Mouse (Mus musculus): ENCODE measurements at regions not wholly inside any gene's neighbourhood (a gene's known extent, or its start where the extent isn't known, plus 50 kb on each side); places are given as distances from the start of the nearest gene placed in this dataset.

DNA sequence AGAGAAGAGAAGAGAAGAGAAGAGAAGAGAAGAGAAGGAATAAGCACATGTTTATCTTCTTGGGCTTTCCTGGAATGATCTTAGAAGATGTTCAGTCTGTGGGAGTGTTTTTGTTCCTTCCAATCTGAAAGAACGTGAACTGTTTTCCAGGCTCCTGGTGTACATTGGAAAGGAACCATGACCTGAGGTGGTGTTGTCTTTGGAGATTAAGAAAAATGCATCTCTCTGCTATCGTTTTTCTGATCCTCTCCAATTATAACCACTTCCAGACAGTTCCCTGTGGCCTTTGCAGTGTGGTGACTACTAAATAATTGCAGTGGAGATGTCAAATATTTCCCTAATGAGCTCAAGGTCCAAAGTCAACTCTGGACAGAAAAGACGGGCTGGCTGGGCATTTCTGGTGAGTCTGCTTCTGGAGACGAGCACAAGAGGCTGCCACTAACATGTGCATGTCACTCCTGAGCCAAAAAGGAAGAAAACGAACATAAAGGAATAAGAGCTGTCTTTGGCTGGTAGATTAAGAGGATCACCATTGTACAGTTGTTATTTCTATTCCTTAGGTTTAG is 431.7 kb downstream of the Adgrl2 start:
- 56% methylated on average over 5 of the region's 5 CpGs for WGBS
- Histone ChIP-seq H3K9me3 (replicated peaks; ENCODE audit: control insufficient read depth, low read length) (no peaks in the 10 kb centered on the region), H3K4me2 (ENCODE audit: low read depth, low read length) (no peak overlapping the region), H3K27ac (ENCODE audit: low read depth) (no peak overlapping the region), H3K9ac (replicated peaks; ENCODE audit: low read depth, low read length) (no peak overlapping the region), H3K27me3 (ENCODE audit: control insufficient read depth, insufficient read depth, low read length) (no peaks in the 10 kb centered on the region), H3K4me1 (ENCODE audit: control insufficient read depth, insufficient read depth) (no peaks in the 10 kb centered on the region), H3K4me3 (ENCODE audit: low read depth, low read length) (no peak overlapping the region), H3K36me3 (replicated peaks; ENCODE audit: control insufficient read depth, insufficient read depth, low read length) (no peaks in the 10 kb centered on the region)
- no peak for TF ChIP-seq EP300 (IDR thresholded peaks at IDR 0.05; ENCODE audit: low read depth)
- no peak for TF ChIP-seq CTCF (IDR thresholded peaks at IDR 0.05; ENCODE audit: low read depth)
- ATAC-seq (ENCODE audit: insufficient read depth, low read depth) (no peak), DNase-seq (ENCODE audit: low spot score) (no peak)

DNA sequence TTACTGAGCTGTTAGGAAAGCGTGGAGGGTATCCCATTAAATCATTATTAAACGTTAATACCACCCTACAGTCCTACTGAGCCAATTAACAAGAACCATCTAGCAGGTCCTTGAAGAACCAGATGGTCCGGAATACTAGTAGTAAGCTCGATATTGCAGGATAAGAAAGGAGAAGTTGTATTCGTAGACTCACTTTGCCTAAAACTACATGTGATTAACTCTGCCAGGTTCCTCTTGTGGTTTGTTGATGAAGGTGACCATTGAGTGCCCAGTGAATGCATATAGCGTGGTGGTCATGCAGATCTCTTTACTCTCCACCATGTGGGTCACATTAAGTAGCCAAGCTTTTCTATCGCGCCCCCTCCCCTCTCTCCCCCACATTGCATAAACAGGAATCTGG is 435.0 kb downstream of the Adgrl2 start:
- no peaks in the 10 kb centered on the region for H3K27me3 ChIP-seq (ENCODE audit: control insufficient read depth, insufficient read depth, low read length)
- no peak overlapping the region for H3K4me3 ChIP-seq (ENCODE audit: low read depth, low read length)
- ATAC-seq (ENCODE audit: insufficient read depth, low read depth): no peak
- H3K4me2 ChIP-seq (ENCODE audit: low read depth, low read length): no peak overlapping the region
- H3K4me1 ChIP-seq (ENCODE audit: control insufficient read depth, insufficient read depth): no peaks in the 10 kb centered on the region
- H3K9me3 ChIP-seq (replicated peaks; ENCODE audit: control insufficient read depth, low read length): no peaks in the 10 kb centered on the region
- DNase-seq (ENCODE audit: low spot score): no peak
- 86% methylated on average over 8 of the region's 8 CpGs for WGBS
- no peaks in the 10 kb centered on the region for H3K36me3 ChIP-seq (replicated peaks; ENCODE audit: control insufficient read depth, insufficient read depth, low read length)
- no peak for TF ChIP-seq EP300 (IDR thresholded peaks at IDR 0.05; ENCODE audit: low read depth)
- TF ChIP-seq CTCF (IDR thresholded peaks at IDR 0.05; ENCODE audit: low read depth): no peak
- no peak overlapping the region for H3K9ac ChIP-seq (replicated peaks; ENCODE audit: low read depth, low read length)
- H3K27ac ChIP-seq (ENCODE audit: low read depth): no peak overlapping the region

DNA sequence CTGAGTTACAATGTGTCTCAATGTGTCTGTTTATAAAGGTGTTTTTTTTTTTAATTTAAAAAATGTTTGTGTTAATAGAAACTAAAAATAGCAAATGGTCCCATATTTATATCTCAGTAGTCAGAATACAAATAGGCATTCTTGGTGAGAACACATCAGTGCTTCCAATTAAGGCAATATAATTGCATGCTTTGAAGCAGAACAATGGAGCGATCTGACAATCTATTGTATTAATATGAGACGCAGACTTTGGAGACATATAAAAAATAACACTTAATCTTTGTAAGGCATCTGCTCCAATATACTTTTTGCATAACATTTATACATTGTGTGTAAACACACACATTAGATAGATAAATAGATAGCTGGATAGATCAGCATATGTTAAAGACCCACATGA is 439.6 kb downstream of the Adgrl2 start:
- TF ChIP-seq EP300 (IDR thresholded peaks at IDR 0.05; ENCODE audit: low read depth) (no peak), CTCF (IDR thresholded peaks at IDR 0.05; ENCODE audit: low read depth) (no peak)
- no peaks in the 10 kb centered on the region for H3K27me3 ChIP-seq (ENCODE audit: control insufficient read depth, insufficient read depth, low read length)
- no peak for ATAC-seq (ENCODE audit: insufficient read depth, low read depth)
- H3K9ac ChIP-seq (replicated peaks; ENCODE audit: low read depth, low read length): no peak overlapping the region
- no peak for DNase-seq (ENCODE audit: low spot score)
- 87% methylated on average over 2 of the region's 2 CpGs for WGBS
- no peaks in the 10 kb centered on the region for H3K9me3 ChIP-seq (replicated peaks; ENCODE audit: control insufficient read depth, low read length)
- no peaks in the 10 kb centered on the region for H3K36me3 ChIP-seq (replicated peaks; ENCODE audit: control insufficient read depth, insufficient read depth, low read length)
- no peak overlapping the region for H3K4me2 ChIP-seq (ENCODE audit: low read depth, low read length)
- no peak overlapping the region for H3K27ac ChIP-seq (ENCODE audit: low read depth)
- H3K4me3 ChIP-seq (ENCODE audit: low read depth, low read length): no peak overlapping the region
- no peaks in the 10 kb centered on the region for H3K4me1 ChIP-seq (ENCODE audit: control insufficient read depth, insufficient read depth)

- Histone ChIP-seq H3K4me1 (ENCODE audit: control insufficient read depth, insufficient read depth) (no peaks in the 10 kb centered on the region), H3K27ac (ENCODE audit: low read depth) (no peak overlapping the region), H3K4me2 (ENCODE audit: low read depth, low read length) (no peak overlapping the region), H3K36me3 (replicated peaks; ENCODE audit: control insufficient read depth, insufficient read depth, low read length) (no peaks in the 10 kb centered on the region), H3K4me3 (ENCODE audit: low read depth, low read length) (no peak overlapping the region), H3K9ac (replicated peaks; ENCODE audit: low read depth, low read length) (no peak overlapping the region), H3K27me3 (ENCODE audit: control insufficient read depth, insufficient read depth, low read length) (no peaks in the 10 kb centered on the region), H3K9me3 (replicated peaks; ENCODE audit: control insufficient read depth, low read length) (no peaks in the 10 kb centered on the region)
- ATAC-seq (ENCODE audit: insufficient read depth, low read depth) (no peak), DNase-seq (ENCODE audit: low spot score) (no peak)
- TF ChIP-seq CTCF (IDR thresholded peaks at IDR 0.05; ENCODE audit: low read depth) (no peak), EP300 (IDR thresholded peaks at IDR 0.05; ENCODE audit: low read depth) (no peak)
- 74% methylated on average over 6 of the region's 6 CpGs for WGBS
Measured at GRCm38 (mm10) chr3:148544929-148545328, 445.4 kb downstream of the Adgrl2 start.

- no peaks in the 10 kb centered on the region for H3K9me3 ChIP-seq (replicated peaks; ENCODE audit: control insufficient read depth, low read length)
- no peaks in the 10 kb centered on the region for H3K27me3 ChIP-seq (ENCODE audit: control insufficient read depth, insufficient read depth, low read length)
- no peaks in the 10 kb centered on the region for H3K4me1 ChIP-seq (ENCODE audit: control insufficient read depth, insufficient read depth)
- H3K9ac ChIP-seq (replicated peaks; ENCODE audit: low read depth, low read length): no peak overlapping the region
- ATAC-seq (ENCODE audit: insufficient read depth, low read depth) (no peak), DNase-seq (ENCODE audit: low spot score) (no peak)
- H3K4me2 ChIP-seq (ENCODE audit: low read depth, low read length): no peak overlapping the region
- 75% methylated on average over 5 of the region's 5 CpGs for WGBS
- H3K36me3 ChIP-seq (replicated peaks; ENCODE audit: control insufficient read depth, insufficient read depth, low read length): no peaks in the 10 kb centered on the region
- TF ChIP-seq EP300 (IDR thresholded peaks at IDR 0.05; ENCODE audit: low read depth) (no peak), CTCF (IDR thresholded peaks at IDR 0.05; ENCODE audit: low read depth) (no peak)
- no peak overlapping the region for H3K27ac ChIP-seq (ENCODE audit: low read depth)
- no peak overlapping the region for H3K4me3 ChIP-seq (ENCODE audit: low read depth, low read length)
Measured at GRCm38 (mm10) chr3:148542217-148542616, 448.1 kb downstream of the Adgrl2 start.

DNA sequence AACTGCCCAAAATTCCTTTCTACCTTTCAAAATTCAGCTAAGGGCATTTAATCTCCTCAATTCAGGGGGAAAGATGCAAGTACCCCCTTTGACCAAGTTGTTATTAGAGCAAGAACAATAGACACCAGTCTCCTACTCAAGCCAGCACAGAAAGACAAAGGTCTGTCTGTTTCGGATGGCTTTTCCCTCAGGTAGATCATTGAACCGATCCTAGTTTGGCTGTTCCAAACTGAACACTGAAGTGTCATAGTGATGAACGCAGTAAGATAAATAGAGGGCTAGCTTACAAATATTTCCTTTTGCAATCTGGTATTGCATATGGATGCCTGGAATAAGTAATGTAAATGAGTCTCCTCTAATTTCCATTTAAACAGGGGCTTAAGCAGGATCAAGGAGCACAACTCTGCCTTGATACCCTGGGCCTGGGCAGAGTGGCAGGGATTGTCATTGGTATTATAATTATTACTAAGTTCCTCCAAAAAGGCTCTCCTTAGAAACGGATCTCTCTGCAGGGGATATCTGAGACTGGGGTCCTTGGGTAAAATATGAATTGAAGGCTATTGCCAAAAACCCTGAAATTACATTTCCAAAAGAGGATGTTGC is 452.6 kb downstream of the Adgrl2 start:
- Histone ChIP-seq H3K36me3 (replicated peaks; ENCODE audit: control insufficient read depth, insufficient read depth, low read length) (no peaks in the 10 kb centered on the region), H3K4me3 (ENCODE audit: low read depth, low read length) (no peak overlapping the region), H3K27me3 (ENCODE audit: control insufficient read depth, insufficient read depth, low read length) (no peaks in the 10 kb centered on the region), H3K9me3 (replicated peaks; ENCODE audit: control insufficient read depth, low read length) (no peaks in the 10 kb centered on the region), H3K27ac (ENCODE audit: low read depth) (no peak overlapping the region), H3K4me2 (ENCODE audit: low read depth, low read length) (no peak overlapping the region), H3K9ac (replicated peaks; ENCODE audit: low read depth, low read length) (no peak overlapping the region), H3K4me1 (ENCODE audit: control insufficient read depth, insufficient read depth) (no peaks in the 10 kb centered on the region)
- WGBS: 62% methylated on average over 4 of the region's 4 CpGs
- DNase-seq (ENCODE audit: low spot score) (no peak), ATAC-seq (ENCODE audit: insufficient read depth, low read depth) (no peak)
- no peak for TF ChIP-seq CTCF (IDR thresholded peaks at IDR 0.05; ENCODE audit: low read depth)
- no peak for TF ChIP-seq EP300 (IDR thresholded peaks at IDR 0.05; ENCODE audit: low read depth)

All from heart, postnatal 0 days (tissue).